Mouse (Mus musculus) ES-E14 (cell line): Measurements from ENCODE around the gene Cipc. TPM values are rescaled to one million over a fixed set of nuclear protein-coding genes. Genes with fewer than 3 reads are reported as not detected.

Experiments
- DNase-seq: peaks from one replicate; pipeline ENCODE4 v3.0.0-alpha.2; 2013; ENCODE audit warnings: low read depth, low spot score
- H3K27ac ChIP-seq: 2 replicates; pipeline ENCODE4 v1.5.1; 2012; ENCODE audit warnings: low read depth, mild to moderate bottlenecking, low read length, moderate library complexity, mixed read lengths; ENCODE audit not compliant: poor library complexity, insufficient read depth, severe bottlenecking
- H3K36me3 ChIP-seq: 2 replicates; pipeline ENCODE4 v1.6.1; 2012; ENCODE audit warnings: mild to moderate bottlenecking, low read length, moderate library complexity, mixed read lengths; ENCODE audit not compliant: control insufficient read depth, poor library complexity, insufficient read depth, severe bottlenecking
- H3K4me1 ChIP-seq, 2 experiments: fragments of 150-350 bp in 1 of 2; sonication (generic) in 1 of 2; 2 replicates each; pipeline ENCODE4 v1.6.1; 2012; ENCODE audit warnings: low read length in 2 of 2, mild to moderate bottlenecking in 1 of 2, mixed read lengths in 1 of 2; ENCODE audit not compliant: control insufficient read depth in 2 of 2, insufficient read depth in 2 of 2, poor library complexity in 1 of 2
- H3K4me3 ChIP-seq, 2 experiments: fragments of 150-350 bp in 1 of 2; sonication (generic) in 1 of 2; 2 replicates each; pipeline ENCODE4 v1.5.1; 2012; ENCODE audit warnings: low read length in 2 of 2, low read depth in 1 of 2, mild to moderate bottlenecking in 1 of 2, mixed read lengths in 1 of 2; ENCODE audit not compliant: insufficient read depth in 1 of 2, poor library complexity in 1 of 2, severe bottlenecking in 1 of 2
- H3K9ac ChIP-seq: 2 replicates; pipeline ENCODE4 v1.6.1; 2012; ENCODE audit warnings: low read depth, mild to moderate bottlenecking, low read length, mixed read lengths; ENCODE audit not compliant: poor library complexity, insufficient read depth, severe bottlenecking
- H3K9me3 ChIP-seq: fragments of 150-350 bp; sonication (generic); 2 replicates; pipeline ENCODE4 v1.6.1; 2012; ENCODE audit warnings: low read depth, mild to moderate bottlenecking, low read length; ENCODE audit not compliant: control insufficient read depth, insufficient read depth
- CHD2 ChIP-seq: IDR thresholded peaks from 2 replicates; pipeline ENCODE4 v1.6.1; 2014; ENCODE audit warnings: mild to moderate bottlenecking, low read depth, low read length, inconsistent platforms
- HCFC1 ChIP-seq: IDR thresholded peaks from 2 replicates; pipeline ENCODE4 v1.6.1; 2012; ENCODE audit warnings: low read length, inconsistent platforms, borderline replicate concordance; ENCODE audit not compliant: insufficient read depth
- MAFK ChIP-seq: IDR thresholded peaks from 2 replicates; pipeline ENCODE4 v1.6.1; 2014; ENCODE audit warnings: mild to moderate bottlenecking, low read depth, low read length, inconsistent platforms; ENCODE audit not compliant: insufficient read depth
- ZC3H11A ChIP-seq: IDR thresholded peaks from 2 replicates; pipeline ENCODE4 v1.6.1; 2012; ENCODE audit warnings: low read depth, mild to moderate bottlenecking, inconsistent platforms, low read length, borderline replicate concordance
- ZNF384 ChIP-seq: IDR thresholded peaks from 2 replicates; pipeline ENCODE4 v1.6.1; 2012; ENCODE audit warnings: low read depth, low read length, inconsistent platforms
- in situ Hi-C, 2 experiments: fragments of 600-800 bp; cut with MboI; formaldehyde crosslinking; loops; one replicate each; pipeline ENCODE4 v1.15.1; 2025; ENCODE audit warnings: low sequenced_read_pairs in 2 of 2, inconsistent platforms in 1 of 2; ENCODE audit not compliant: unreplicated experiment in 2 of 2
- total RNA-seq: library from RNA; depleted of rRNA; stranded (reverse); fragments of 300-350 nt; gene quantifications from 2 replicates; pipeline ENCODE4 v1.2.3, GENCODE M21; 2012

Cipc gene
- total RNA-seq, 1 experiment = 26.5 TPM

DNA sequence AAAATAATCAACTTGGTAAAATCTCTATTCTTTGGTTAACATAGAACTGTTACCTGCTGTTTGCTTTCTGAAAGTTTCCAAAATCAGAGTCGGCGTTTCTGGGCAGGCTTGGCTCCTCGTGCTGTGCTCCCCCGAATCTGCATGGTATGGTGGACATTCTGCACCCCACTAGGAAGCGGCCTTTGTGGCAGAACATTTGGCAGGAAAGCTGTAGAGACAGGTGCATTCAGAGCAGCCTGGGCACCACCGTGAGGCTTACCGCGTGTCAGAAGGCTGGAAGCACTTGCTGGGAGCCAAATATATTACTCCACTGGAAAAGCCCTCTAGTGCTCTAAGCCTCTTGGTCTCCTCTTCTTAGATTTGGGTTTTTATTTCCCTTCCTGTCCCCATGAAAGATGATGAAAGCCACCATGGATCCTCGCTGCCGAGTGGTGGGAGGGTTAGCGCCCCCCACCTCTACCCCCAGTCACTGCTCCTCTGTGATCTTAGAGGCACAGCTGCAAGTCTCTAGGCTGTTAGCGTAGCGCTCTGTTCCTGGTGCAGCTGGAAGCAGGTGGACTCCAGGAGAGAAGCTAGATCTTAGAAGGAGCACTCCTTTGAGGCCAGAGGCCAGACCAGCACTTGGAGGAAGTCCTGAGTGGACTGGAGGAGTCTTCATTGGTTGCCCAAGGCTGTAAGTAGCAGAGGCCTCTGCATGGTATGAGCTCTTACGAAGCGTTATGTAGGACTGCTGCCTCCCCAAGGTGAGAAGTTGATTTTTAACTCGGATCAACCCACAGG, 17.6 kb downstream of the Cipc start:
- DNase-seq = no peak
- in situ Hi-C loops = no loop called here

DNA sequence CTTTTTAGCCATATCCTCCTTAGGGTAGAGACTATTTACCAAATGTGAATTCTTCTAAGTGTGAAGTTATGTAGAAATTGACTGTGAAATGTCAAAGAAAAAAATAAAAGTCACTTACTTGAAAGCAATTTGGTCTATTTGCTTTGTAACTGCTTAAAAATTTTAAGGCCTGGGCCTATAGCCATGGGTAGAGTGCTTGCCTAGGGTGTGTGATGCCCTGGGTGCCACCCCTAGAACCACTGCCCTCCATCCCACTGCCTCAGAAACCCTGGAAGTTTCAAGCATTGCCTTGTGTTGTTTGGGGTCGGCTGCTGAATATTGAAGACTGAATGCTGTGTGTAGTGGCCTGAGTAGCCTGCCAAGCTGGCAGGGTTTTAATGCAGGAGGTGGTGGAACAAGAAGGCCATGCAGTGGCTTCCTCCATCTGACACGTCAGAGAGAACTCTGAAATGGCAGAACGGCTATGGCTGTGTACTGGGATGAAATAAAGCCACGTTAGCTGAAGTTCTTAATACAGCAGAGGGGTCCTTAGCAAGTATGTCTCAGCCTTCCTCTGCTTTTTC, 18.5 kb downstream of the Cipc start:
- Histone ChIP-seq H3K36me3 (peaks cover 27% of the 10 kb centered on the region), H3K9ac (no peak overlapping the region), H3K27ac (no peak overlapping the region), H3K9me3 (no peaks in the 10 kb centered on the region), H3K4me3 (no peak overlapping the region), H3K4me1 (no peaks in the 10 kb centered on the region)
- in situ Hi-C loops = no loop called here
- TF ChIP-seq HCFC1 (no peak), ZC3H11A (no peak), CHD2 (no peak), ZNF384 (no peak), MAFK (no peak)
- no peak for DNase-seq

More for the DNA sequence above, 17.6 kb downstream of the Cipc start:
- Histone ChIP-seq H3K27ac (no peak overlapping the region), H3K9me3 (no peaks in the 10 kb centered on the region), H3K36me3 (peaks cover 34% of the 10 kb centered on the region), H3K4me1 (no peaks in the 10 kb centered on the region), H3K4me3 (no peak overlapping the region), H3K9ac (no peak overlapping the region)
- TF ChIP-seq ZC3H11A = no peak
- no peak for TF ChIP-seq ZNF384
- TF ChIP-seq MAFK = no peak
- TF ChIP-seq HCFC1 = no peak
- no peak for TF ChIP-seq CHD2

DNA sequence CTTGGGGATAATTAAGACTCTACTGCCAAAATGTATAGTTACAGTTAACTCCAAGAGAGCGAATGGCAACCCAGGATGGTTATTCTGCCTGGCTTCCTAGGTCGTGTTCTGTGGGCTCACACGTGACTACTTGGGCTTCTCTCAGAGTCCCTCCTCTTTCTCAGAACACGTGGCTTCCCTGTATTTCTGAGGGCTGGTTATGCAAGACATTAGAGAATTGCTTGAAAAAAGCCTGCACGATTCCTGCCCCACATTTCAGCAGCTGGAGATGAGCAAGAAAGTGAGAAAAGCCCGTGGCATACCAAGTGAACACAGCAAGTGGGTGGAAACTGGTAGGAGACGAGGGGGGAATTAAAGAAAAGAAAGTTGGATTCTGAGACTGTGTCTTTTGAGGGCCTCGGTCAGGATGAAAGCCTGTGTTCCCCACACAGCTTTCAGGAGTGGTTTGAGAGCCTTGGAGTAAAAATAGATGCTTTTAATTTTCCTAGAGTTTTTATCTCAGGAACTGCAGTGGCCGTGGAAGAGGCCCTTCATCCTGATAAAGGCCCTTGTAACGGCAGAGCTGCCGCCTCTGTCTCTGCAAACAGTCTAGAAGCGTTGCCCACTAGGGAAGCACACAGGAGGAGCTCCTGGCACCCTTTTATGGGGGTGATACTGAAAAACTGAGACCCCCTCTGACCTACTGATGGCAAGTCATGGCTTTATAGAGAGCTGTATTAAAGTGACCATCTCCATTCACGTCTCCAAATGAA, 21.8 kb downstream of the Cipc start:
- Histone ChIP-seq H3K27ac (no peak overlapping the region), H3K36me3 (0 out of 2 replicates have a peak, but pooled peaks cover 5% of the 10 kb centered on the region), H3K4me1 (0 out of 4 replicates have a peak, but pooled peaks cover 0 to under 1% of the 10 kb centered on the region in 2 experiments), H3K9ac (no peak overlapping the region), H3K4me3 (no peak overlapping the region), H3K9me3 (no peaks in the 10 kb centered on the region)
- in situ Hi-C loops = no loop called here
- no peak for TF ChIP-seq MAFK
- TF ChIP-seq ZC3H11A = no peak
- no peak for DNase-seq

DNA sequence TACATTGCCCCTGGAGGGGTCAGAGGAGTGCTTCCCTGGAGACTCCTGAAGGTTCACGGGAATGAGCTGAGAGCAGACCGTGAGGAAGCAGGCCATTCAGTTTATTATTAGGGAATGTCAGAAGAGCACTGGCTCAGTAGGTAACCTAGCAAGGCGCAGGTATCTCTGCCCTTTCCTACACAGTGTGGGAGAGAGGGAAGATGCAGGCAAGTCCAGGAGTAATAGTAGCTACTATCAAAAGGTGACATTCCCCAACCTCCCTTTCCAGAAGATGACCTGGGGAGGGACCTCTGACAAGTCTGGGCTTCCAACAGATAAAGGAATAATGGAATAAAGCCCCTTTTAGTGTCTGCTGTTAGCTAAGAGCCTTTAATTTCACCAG, 22.4 kb downstream of the Cipc start:
- Histone ChIP-seq H3K9me3 (no peaks in the 10 kb centered on the region), H3K36me3 (0 out of 2 replicates have a peak, but pooled peaks cover 3% of the 10 kb centered on the region), H3K4me3 (no peak overlapping the region), H3K4me1 (peaks cover 0 to 1% of the 10 kb centered on the region in 2 experiments; a peak in 1 of 4 replicates), H3K27ac (no peak overlapping the region), H3K9ac (no peak overlapping the region)
- DNase-seq = no peak
- no peak for TF ChIP-seq HCFC1
- no peak for TF ChIP-seq ZNF384
- no peak for TF ChIP-seq ZC3H11A
- TF ChIP-seq CHD2 = no peak
- no peak for TF ChIP-seq MAFK
- in situ Hi-C loops = no loop called here

DNA sequence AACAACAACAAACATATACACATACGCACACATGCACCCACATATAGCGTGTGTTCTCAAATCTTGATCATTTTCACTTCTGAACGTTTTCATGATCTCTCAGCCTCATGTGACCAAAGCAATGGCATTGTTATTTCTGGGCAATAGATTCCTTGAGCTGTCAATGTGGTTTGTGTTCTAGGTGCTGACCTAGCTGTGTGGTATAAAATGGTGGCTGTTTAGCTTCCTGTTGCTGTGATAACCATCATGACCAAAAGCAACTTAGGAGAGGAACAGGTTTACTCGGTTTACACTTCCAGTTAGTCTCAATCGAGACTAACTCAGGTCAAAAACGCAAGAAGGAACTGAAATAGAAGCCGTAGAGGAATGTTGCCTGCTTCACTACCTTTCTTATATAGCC, 24.2 kb downstream of the Cipc start:
- Histone ChIP-seq H3K4me3 (no peak overlapping the region), H3K27ac (no peak overlapping the region), H3K9ac (no peak overlapping the region), H3K4me1 (peaks cover 0 to 6% of the 10 kb centered on the region in 2 experiments; a peak in 2 of 4 replicates), H3K9me3 (no peaks in the 10 kb centered on the region), H3K36me3 (no peaks in the 10 kb centered on the region)
- no peak for TF ChIP-seq ZC3H11A
- no peak for TF ChIP-seq ZNF384
- TF ChIP-seq CHD2 = no peak
- no peak for DNase-seq
- in situ Hi-C loops = no loop called here
